In the genomic region with DNA sequence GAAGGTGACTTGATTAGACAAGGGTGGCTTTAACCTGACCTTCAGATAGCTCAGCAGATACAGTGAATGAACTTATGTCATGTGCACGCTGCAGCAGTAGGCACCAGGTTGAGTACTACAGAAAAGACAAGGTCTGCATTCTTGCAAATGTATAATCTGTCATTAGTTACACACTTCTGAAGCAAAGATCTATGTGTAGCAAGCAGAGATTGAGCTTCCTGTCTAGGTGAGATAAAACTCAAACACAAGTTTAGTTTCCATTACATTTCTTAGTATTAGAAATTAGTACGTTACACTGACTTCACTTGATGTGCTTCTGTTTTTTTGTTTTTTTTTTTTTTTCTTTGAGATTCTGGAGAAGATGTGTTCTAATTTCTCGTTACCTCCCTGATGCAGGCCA, we compare ENCODE assay signal across 13 mouse cellular contexts. TPM values are rescaled to one million over a fixed set of nuclear protein-coding genes. Genes with fewer than 3 reads are reported as not detected.
DNase-seq lines count a peak whose midpoint lies in the region; ATAC-seq and TF ChIP-seq lines count a peak whose summit lies in the region.
"Had no signal": no experiment of that assay in that cellular context is flagged by ENCODE, and none has a peak within 500 bp of the region (broad histone marks: within the 10 kb centered on the region; RNA-seq: fewer than 3 reads in every experiment).

No protein-coding gene starts in this region.

- no peak overlapping the region for H3K4me2 ChIP-seq in hindbrain, embryonic 13.5 days
- H3K4me2 ChIP-seq in hindbrain, postnatal 0 days (ENCODE audit: low read depth, low read length), result no peak overlapping the region
- H3K4me2 ChIP-seq in midbrain, postnatal 0 days (ENCODE audit: low read depth, low read length, poor library complexity, severe bottlenecking), result no peak overlapping the region
- peak overlapping the region; percentile 14 for H3K4me2 ChIP-seq in myocyte (ENCODE audit: low read depth)

- no peak overlapping the region for H3ac ChIP-seq in myocyte (ENCODE audit: control insufficient read depth, insufficient read length)

- no peak overlapping the region for H3K4me3 ChIP-seq in hindbrain, embryonic 13.5 days
- no peak overlapping the region for H3K4me3 ChIP-seq in hindbrain, postnatal 0 days (ENCODE audit: low read length)
- no peak overlapping the region for H3K4me3 ChIP-seq in midbrain, embryonic 10.5 days
- no peak overlapping the region for H3K4me3 ChIP-seq in midbrain, postnatal 0 days (ENCODE audit: low read depth, low read length)
- no peak overlapping the region for H3K4me3 ChIP-seq in myocyte

- no peak for TF ChIP-seq POLR2A in myocyte (IDR thresholded peaks at IDR 0.05; ENCODE audit: insufficient read length, low read depth)

- peaks cover 48% of the 10 kb centered on the region for H3K4me1 ChIP-seq in hindbrain, embryonic 13.5 days (replicated peaks)
- H3K4me1 ChIP-seq in hindbrain, postnatal 0 days (ENCODE audit: insufficient read depth, low read length), result peaks cover 17% of the 10 kb centered on the region; the same call in 1 of the 2 replicates
- H3K4me1 ChIP-seq in midbrain, embryonic 10.5 days, result peaks cover 67% of the 10 kb centered on the region
- H3K4me1 ChIP-seq in midbrain, postnatal 0 days (ENCODE audit: insufficient read depth, low read length), result peaks cover 8% of the 10 kb centered on the region; the same call in 1 of the 2 replicates

- H3K36me3 ChIP-seq in hindbrain, embryonic 13.5 days, result no peaks in the 10 kb centered on the region
- no peaks in the 10 kb centered on the region for H3K36me3 ChIP-seq in hindbrain, postnatal 0 days (ENCODE audit: insufficient read depth, low read length)
- H3K36me3 ChIP-seq in midbrain, embryonic 10.5 days, result no peaks in the 10 kb centered on the region
- H3K36me3 ChIP-seq in midbrain, postnatal 0 days (ENCODE audit: insufficient read depth, low read length), result no peaks in the 10 kb centered on the region
- no peaks in the 10 kb centered on the region for H3K36me3 ChIP-seq in myocyte (ENCODE audit: control insufficient read depth, insufficient read depth)

- ATAC-seq in hindbrain, embryonic 13.5 days (ENCODE audit: low FRiP score), result no peak
- no peak for ATAC-seq in hindbrain, postnatal 0 days
- ATAC-seq in midbrain, postnatal 0 days (ENCODE audit: low FRiP score), result no peak
- ATAC-seq: forebrain, postnatal 0 days had no signal

- WGBS in hindbrain, embryonic 13.5 days, result 64% methylated on average over 3 of the region's 3 CpGs
- WGBS in hindbrain, postnatal 0 days, result 63% methylated on average over 3 of the region's 3 CpGs
- 73% methylated on average over 3 of the region's 3 CpGs for WGBS in midbrain, embryonic 10.5 days
- 68% methylated on average over 3 of the region's 3 CpGs for WGBS in midbrain, postnatal 0 days

- peak; percentile 42 for DNase-seq in heart, adult 11 months
- no peak for DNase-seq in heart, postnatal 36 days
- no peak for DNase-seq in hindbrain, postnatal 0 days (ENCODE audit: low spot score)
- DNase-seq in midbrain, embryonic 10.5 days (ENCODE audit: low spot score), result no peak
- DNase-seq in midbrain, postnatal 0 days (ENCODE audit: low spot score), result no peak
- DNase-seq in urinary bladder, postnatal 25 days (ENCODE audit: low spot score), result no peak
- DNase-seq: adrenal gland, postnatal 14 days; cerebellum, postnatal 36 days; forebrain, postnatal 0 days; right cerebral cortex, postnatal 14 days; thymus, postnatal 14 days had no signal

- TF ChIP-seq CTCF in hindbrain, postnatal 0 days (IDR thresholded peaks at IDR 0.05; ENCODE audit: low read depth), result no peak
- TF ChIP-seq CTCF in midbrain, postnatal 0 days (IDR thresholded peaks at IDR 0.05), result no peak

- no peaks in the 10 kb centered on the region for H3K27me3 ChIP-seq in hindbrain, embryonic 13.5 days
- H3K27me3 ChIP-seq in hindbrain, postnatal 0 days (ENCODE audit: insufficient read depth, low read length), result no peaks in the 10 kb centered on the region
- H3K27me3 ChIP-seq in midbrain, embryonic 10.5 days (ENCODE audit: low read depth, poor library complexity, severe bottlenecking), result no peaks in the 10 kb centered on the region
- no peaks in the 10 kb centered on the region for H3K27me3 ChIP-seq in midbrain, postnatal 0 days (ENCODE audit: insufficient read depth, low read length)
- no peaks in the 10 kb centered on the region for H3K27me3 ChIP-seq in myocyte (ENCODE audit: control insufficient read depth, insufficient read depth, insufficient read length)

- no peaks in the 10 kb centered on the region for H3K9me3 ChIP-seq in hindbrain, embryonic 13.5 days
- H3K9me3 ChIP-seq in hindbrain, postnatal 0 days (ENCODE audit: low read length), result no peaks in the 10 kb centered on the region
- H3K9me3 ChIP-seq in midbrain, embryonic 10.5 days (replicated peaks), result no peaks in the 10 kb centered on the region
- no peaks in the 10 kb centered on the region for H3K9me3 ChIP-seq in midbrain, postnatal 0 days (ENCODE audit: low read length)

- peaks cover 66% of the 10 kb centered on the region for H3K79me2 ChIP-seq in myocyte (ENCODE audit: control insufficient read depth, insufficient read depth)

- intact Hi-C loops in heart, postnatal 36 days (cut with DNase I), result no loop called here

- no peak overlapping the region for H3K9ac ChIP-seq in hindbrain, embryonic 13.5 days
- H3K9ac ChIP-seq in hindbrain, postnatal 0 days (replicated peaks; ENCODE audit: low read length), result no peak overlapping the region
- no peak overlapping the region for H3K9ac ChIP-seq in midbrain, postnatal 0 days (replicated peaks; ENCODE audit: low read length, poor library complexity, severe bottlenecking)
- H3K9ac ChIP-seq: forebrain, postnatal 0 days had no signal

- H3K27ac ChIP-seq in hindbrain, embryonic 13.5 days, result peak overlapping the region; percentile 12; the same call in 1 of the 2 replicates
- no peak overlapping the region for H3K27ac ChIP-seq in hindbrain, postnatal 0 days
- 0 out of 2 replicates have a peak overlapping the region, but pooled peaks have one; percentile 17 for H3K27ac ChIP-seq in midbrain, embryonic 10.5 days (replicated peaks)
- H3K27ac ChIP-seq in midbrain, postnatal 0 days (ENCODE audit: low read depth, low read length), result no peak overlapping the region

TF ChIP-seq in myocyte, 11 proteins besides CTCF, POLR2A, EP300 and RAD21:
- TF ChIP-seq MAX (IDR thresholded peaks at IDR 0.05; ENCODE audit: low read depth) (no peak), USF1 (IDR thresholded peaks at IDR 0.05; ENCODE audit: low read depth) (no peak), POLR2AphosphoS2 (IDR thresholded peaks at IDR 0.05; ENCODE audit: insufficient read length, low read depth) (no peak), TCF3 (IDR thresholded peaks at IDR 0.05; ENCODE audit: insufficient read length, low read depth) (no peak), REST (IDR thresholded peaks at IDR 0.05; ENCODE audit: insufficient read depth, insufficient read length) (no peak), TCF12 (IDR thresholded peaks at IDR 0.05; ENCODE audit: insufficient read depth, poor library complexity, severe bottlenecking) (no peak)

RNA-seq across cellular contexts. Expression of a gene that starts 32.4 kb away (rescaled TPM):
- total RNA-seq in heart, postnatal 36 days (2021), result 10 to 100 TPM; 17.8 to 18.6 TPM
- 6.8 and 6.9 TPM in 2 replicates for polyA plus RNA-seq in hindbrain, embryonic 13.5 days (2015; fragmentation: Nextera tagmentation; extraction: Ambion mirVana)
- total RNA-seq in hindbrain, postnatal 0 days (2014; rRNA removed), result 38.0 and 38.1 TPM in 2 replicates
- polyA plus RNA-seq in hindbrain, postnatal 0 days (2015; fragmentation: Nextera tagmentation; extraction: Ambion mirVana), result 6.0 and 6.4 TPM in 2 replicates
- 4.8 and 5.0 TPM in 2 replicates for polyA plus RNA-seq in midbrain, embryonic 10.5 days (2016; fragmentation: Nextera tagmentation; extraction: Ambion mirVana)
- 34.0 and 39.6 TPM in 2 replicates for total RNA-seq in midbrain, postnatal 0 days (2014; rRNA removed)
- polyA plus RNA-seq in midbrain, postnatal 0 days (2015; fragmentation: Nextera tagmentation; extraction: Ambion mirVana), result 5.2 and 5.3 TPM in 2 replicates
- 7.9 TPM for polyA plus RNA-seq in myocyte (2012; fragmentation: generic; extraction: Trizol)

Comparison
In these comparisons a context has a peak if more than half of its experiments do, and no peak if none do; other contexts are left out.
1. H3K27ac ChIP-seq: peak in hindbrain, embryonic 13.5 days (single experiment) and midbrain, embryonic 10.5 days (single experiment); none in hindbrain, postnatal 0 days (single experiment) and midbrain, postnatal 0 days (single experiment).